Mouse (Mus musculus) forebrain, embryonic 16.5 days (tissue): Measurements from ENCODE around the gene Bhlhe41. TPM values are rescaled to one million over a fixed set of nuclear protein-coding genes. Genes with fewer than 3 reads are reported as not detected.

Source experiments
- ATAC-seq: fragments of 200-750 bp; cut with Nextera tagmentation; 2 replicates; pipeline ENCODE4 v1.8.0; 2017; ENCODE audit warnings: mild to moderate bottlenecking, moderate library complexity
- H3K27ac ChIP-seq: fragments of 300-500 bp; sonication (generic); 2 replicates; pipeline ENCODE4 v1.5.1; 2014; ENCODE audit warnings: low read length, control low read depth
- H3K27me3 ChIP-seq: fragments of 300-500 bp; sonication (generic); replicated peaks from 2 replicates; pipeline ENCODE4 v1.6.1; 2014; ENCODE audit warnings: low read length; ENCODE audit not compliant: control insufficient read depth, insufficient read depth
- H3K36me3 ChIP-seq: fragments of 300-500 bp; sonication (generic); 2 replicates; pipeline ENCODE4 v1.6.1; 2014; ENCODE audit not compliant: control insufficient read depth, insufficient read depth
- H3K4me1 ChIP-seq: fragments of 300-500 bp; sonication (generic); replicated peaks from 2 replicates; pipeline ENCODE4 v1.6.1; 2014; ENCODE audit warnings: low read length; ENCODE audit not compliant: control insufficient read depth, insufficient read depth
- H3K4me2 ChIP-seq: fragments of 300-500 bp; sonication (generic); 2 replicates; pipeline ENCODE4 v1.6.1; 2014; ENCODE audit warnings: mild to moderate bottlenecking, low read length, control low read depth
- H3K4me3 ChIP-seq: fragments of 300-500 bp; sonication (generic); replicated peaks from 2 replicates; pipeline ENCODE4 v1.5.1; 2014; ENCODE audit warnings: mild to moderate bottlenecking, low read length, control low read depth
- H3K9ac ChIP-seq: fragments of 300-500 bp; sonication (generic); replicated peaks from 2 replicates; pipeline ENCODE4 v1.6.1; 2014; ENCODE audit warnings: low read depth, low read length, control low read depth
- H3K9me3 ChIP-seq: fragments of 300-500 bp; sonication (generic); 2 replicates; pipeline ENCODE4 v1.6.1; 2016; ENCODE audit warnings: low read length; ENCODE audit not compliant: control insufficient read depth
- WGBS: fragments of 180-500 bp; shearing (Covaris S2); extraction: QIAGEN DNeasy Blood & Tissue Kit; methylation state at CpG from one replicate; pipeline ENCODE4 v1.1.7; 2014; 5-methylcytosine and 5-hydroxymethylcytosine counted together
- polyA plus RNA-seq: library from polyadenylated mRNA; unstranded; fragments of >200 nt; fragmentation: Nextera tagmentation; extraction: Ambion mirVana; gene quantifications from 2 replicates; pipeline ENCODE4 v1.2.1, GENCODE M21; 2015

The Bhlhe41 gene
- polyA plus RNA-seq, 1 experiment from 2014 or later = 4.5 TPM

DNA sequence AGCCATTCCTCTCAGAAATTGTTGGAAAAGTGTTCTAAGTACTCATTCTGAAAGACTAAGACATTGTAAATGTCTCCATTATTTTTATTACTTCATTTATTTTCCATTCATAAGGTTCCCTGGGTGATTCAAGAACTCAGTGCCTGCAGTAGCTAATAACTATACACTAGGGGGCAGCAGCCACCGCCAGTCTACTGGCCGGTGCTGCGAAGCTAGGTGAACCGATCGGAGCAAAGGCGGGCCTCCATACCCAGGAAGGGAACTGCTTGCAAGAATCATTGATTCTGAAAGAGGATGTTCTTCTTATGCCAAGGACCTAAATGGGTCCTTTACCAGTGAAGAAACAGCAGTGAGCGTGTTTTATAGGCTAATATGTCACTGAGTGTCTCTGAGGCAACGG lies 35.2 kb downstream of the Bhlhe41 start:
- H3K27me3 ChIP-seq = no peaks in the 10 kb centered on the region
- peak; percentile 66 for ATAC-seq
- H3K9ac ChIP-seq = no peak overlapping the region
- 14% methylated on average over 8 of the region's 8 CpGs for WGBS
- H3K27ac ChIP-seq = no peak overlapping the region
- no peaks in the 10 kb centered on the region for H3K36me3 ChIP-seq
- H3K4me1 ChIP-seq = peaks cover 9% of the 10 kb centered on the region
- no peaks in the 10 kb centered on the region for H3K9me3 ChIP-seq
- H3K4me2 ChIP-seq = no peak overlapping the region
- H3K4me3 ChIP-seq = no peak overlapping the region

DNA sequence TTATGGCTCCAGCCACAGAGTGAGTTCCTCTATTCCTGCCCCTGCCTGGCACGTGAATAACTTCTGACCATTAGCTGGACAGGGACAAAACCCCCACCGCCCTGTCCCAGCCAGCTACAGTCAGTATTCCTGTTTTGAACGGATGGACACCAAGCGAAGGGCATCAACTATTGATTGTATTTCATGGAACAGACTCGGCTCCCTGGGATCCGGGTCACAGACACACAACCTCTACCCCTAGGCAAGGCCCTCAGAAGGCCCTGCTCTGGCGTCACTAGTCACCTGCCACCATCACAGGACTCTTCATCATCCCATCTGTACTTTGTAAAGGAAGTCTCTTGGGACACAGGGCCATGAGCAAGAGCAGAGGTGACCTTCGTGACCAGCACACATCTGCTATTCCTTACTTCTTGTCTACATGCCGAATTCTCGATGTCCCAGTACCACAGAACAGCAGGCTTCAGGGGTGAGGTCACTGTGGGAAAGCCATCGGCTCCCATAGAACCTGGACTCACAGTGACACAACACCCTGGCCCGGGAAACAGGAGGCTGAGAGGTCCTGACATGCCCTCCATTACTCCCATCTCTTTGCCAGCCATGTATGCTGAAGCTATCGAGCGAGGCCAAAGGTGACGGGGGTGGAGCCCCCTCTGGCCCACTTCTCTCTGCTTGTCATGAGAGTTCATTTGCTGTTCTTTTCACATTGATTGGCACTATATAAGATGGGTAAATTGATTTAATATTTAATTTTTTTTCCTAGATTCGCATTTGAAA lies 36.1 kb downstream of the Bhlhe41 start:
- H3K9ac ChIP-seq = no peak overlapping the region
- no peak overlapping the region for H3K27ac ChIP-seq
- no peaks in the 10 kb centered on the region for H3K27me3 ChIP-seq
- H3K4me1 ChIP-seq = peaks cover 9% of the 10 kb centered on the region
- H3K4me3 ChIP-seq = no peak overlapping the region
- H3K4me2 ChIP-seq = no peak overlapping the region
- ATAC-seq = no peak
- H3K36me3 ChIP-seq = no peaks in the 10 kb centered on the region
- H3K9me3 ChIP-seq = no peaks in the 10 kb centered on the region
- WGBS = 84% methylated on average over 16 of the region's 16 CpGs

DNA sequence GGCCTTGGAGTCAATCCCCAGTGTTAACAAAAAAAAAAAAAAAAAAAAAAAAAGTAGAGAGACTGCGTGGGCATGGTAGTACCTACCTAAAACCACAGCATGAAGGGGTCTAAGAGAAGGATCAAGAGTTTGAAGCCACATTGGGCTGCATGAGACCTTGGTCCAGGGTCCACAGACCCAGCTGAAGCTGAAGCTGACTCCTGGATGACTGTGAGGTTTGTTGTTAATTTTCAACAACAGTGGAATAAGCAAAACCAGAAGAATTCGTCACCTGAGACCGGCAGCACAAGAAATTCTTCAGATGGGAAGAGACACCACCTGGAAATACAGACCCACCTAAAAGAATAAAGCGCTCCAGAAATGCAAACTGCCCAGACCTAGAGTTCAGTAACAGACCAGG lies 39.1 kb downstream of the Bhlhe41 start:
- Histone ChIP-seq H3K4me3 (no peak overlapping the region), H3K27me3 (no peaks in the 10 kb centered on the region), H3K4me1 (peaks cover 9% of the 10 kb centered on the region), H3K9me3 (no peaks in the 10 kb centered on the region), H3K9ac (no peak overlapping the region), H3K36me3 (no peaks in the 10 kb centered on the region), H3K4me2 (no peak overlapping the region), H3K27ac (no peak overlapping the region)
- ATAC-seq = no peak
- WGBS = 94% methylated on average over 4 of the region's 4 CpGs

DNA sequence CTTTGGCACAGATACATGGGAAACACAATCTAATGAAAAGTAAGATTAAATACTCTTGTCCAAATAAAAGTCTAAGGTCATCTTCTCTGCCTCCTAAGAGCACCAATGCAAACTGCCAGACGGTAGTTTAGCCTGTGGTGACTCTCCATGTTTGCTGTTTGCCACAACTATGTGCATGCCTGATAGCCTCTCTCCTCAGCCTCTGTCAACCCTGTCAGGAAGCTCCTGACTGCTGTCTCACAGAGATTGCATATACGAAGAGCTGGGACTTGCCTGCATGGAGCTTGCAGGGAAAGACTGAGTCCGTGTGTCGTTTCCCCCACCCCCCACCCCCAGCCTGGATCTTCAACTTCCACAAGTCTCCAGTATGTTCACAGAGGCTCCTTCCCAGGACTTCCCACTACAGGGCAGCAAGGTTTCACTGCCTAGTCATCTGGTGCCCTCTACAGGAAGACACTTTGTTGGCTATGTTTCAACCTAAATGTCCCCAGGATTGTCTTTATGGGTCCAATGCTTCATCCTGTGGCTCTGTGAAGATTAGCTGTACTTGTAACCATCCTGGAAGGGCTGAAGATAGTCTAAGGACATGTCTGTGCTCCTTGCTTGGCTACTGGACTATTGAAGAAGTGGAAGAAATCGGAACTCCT lies 41.6 kb downstream of the Bhlhe41 start:
- 0 out of 2 replicates have a peak, but pooled peaks have one; percentile 31 for ATAC-seq
- no peak overlapping the region for H3K9ac ChIP-seq
- no peak overlapping the region for H3K4me3 ChIP-seq
- no peak overlapping the region for H3K27ac ChIP-seq
- H3K4me1 ChIP-seq = no peaks in the 10 kb centered on the region
- no peak overlapping the region for H3K4me2 ChIP-seq
- no peaks in the 10 kb centered on the region for H3K27me3 ChIP-seq
- no peaks in the 10 kb centered on the region for H3K36me3 ChIP-seq
- 73% methylated on average over 5 of the region's 5 CpGs for WGBS
- H3K9me3 ChIP-seq = no peaks in the 10 kb centered on the region

DNA sequence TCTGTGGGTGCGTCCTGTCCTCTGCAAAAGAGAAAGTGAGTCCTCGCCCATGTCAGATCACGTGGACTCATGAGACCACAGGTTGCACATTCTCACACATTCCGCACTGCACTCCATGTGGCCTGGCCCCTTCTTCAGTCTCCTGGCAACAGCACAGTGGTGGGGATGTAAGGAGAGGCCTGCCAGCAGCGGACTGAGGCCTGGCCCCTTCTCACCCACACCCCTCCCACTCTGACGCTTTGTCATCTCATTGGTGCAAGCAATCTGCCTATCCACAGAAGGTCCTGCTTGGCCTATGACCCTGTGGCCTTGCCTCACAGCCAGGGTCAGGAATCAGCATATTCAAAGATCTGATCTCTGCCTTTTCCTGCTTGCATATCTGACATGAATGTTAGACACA lies 42.3 kb downstream of the Bhlhe41 start:
- no peaks in the 10 kb centered on the region for H3K4me1 ChIP-seq
- no peak overlapping the region for H3K4me2 ChIP-seq
- no peak overlapping the region for H3K27ac ChIP-seq
- no peak for ATAC-seq
- H3K36me3 ChIP-seq = no peaks in the 10 kb centered on the region
- H3K9ac ChIP-seq = no peak overlapping the region
- H3K4me3 ChIP-seq = no peak overlapping the region
- WGBS = 42% methylated on average over 6 of the region's 6 CpGs
- no peaks in the 10 kb centered on the region for H3K9me3 ChIP-seq
- no peaks in the 10 kb centered on the region for H3K27me3 ChIP-seq

DNA sequence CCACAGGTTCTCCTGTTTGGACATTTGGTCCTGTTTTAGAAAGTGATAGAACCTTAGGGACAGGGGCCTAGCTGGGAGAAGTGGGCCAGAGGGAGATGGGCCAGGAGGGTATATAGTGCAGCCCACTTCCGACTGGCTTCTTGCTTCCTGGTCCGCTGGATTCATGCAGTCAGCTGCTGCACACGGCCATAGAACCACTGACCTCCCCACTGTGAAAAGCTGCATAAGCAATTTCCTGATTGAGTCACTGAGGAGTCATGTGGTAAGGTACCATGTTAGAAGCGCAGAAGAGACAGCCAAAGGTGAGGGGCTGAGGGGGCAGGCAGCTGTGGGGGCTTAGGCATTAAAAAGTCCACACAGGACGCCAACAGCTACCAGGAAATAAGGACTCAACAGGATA lies 43.1 kb downstream of the Bhlhe41 start:
- Histone ChIP-seq H3K36me3 (no peaks in the 10 kb centered on the region), H3K4me3 (no peak overlapping the region), H3K27me3 (no peaks in the 10 kb centered on the region), H3K9ac (no peak overlapping the region), H3K27ac (no peak overlapping the region), H3K9me3 (no peaks in the 10 kb centered on the region), H3K4me2 (no peak overlapping the region), H3K4me1 (no peaks in the 10 kb centered on the region)
- WGBS = 81% methylated on average over 5 of the region's 5 CpGs
- ATAC-seq = no peak

DNA sequence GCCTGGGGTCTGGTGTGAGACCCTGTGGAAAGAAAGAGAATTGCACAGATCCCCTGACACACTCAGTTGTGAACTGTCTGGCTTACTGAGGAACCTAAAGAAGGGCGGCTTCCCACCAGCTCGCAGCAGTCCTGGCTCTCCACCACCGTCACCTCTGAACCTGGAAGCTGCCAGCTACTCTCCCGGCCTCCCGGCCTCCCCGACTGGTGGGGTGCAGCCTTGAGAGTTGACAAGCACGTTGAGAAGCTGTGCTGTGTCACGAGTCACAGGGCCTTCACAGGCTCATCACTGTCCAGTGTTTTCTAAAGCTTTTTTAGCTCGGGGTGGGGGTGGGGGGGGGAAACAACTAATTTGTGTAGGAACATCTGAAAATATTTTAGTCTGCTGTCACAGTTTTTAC lies 46.2 kb downstream of the Bhlhe41 start:
- Histone ChIP-seq H3K9ac (no peak overlapping the region), H3K36me3 (no peaks in the 10 kb centered on the region), H3K4me2 (no peak overlapping the region), H3K27me3 (no peaks in the 10 kb centered on the region), H3K9me3 (no peaks in the 10 kb centered on the region), H3K4me3 (no peak overlapping the region), H3K27ac (no peak overlapping the region), H3K4me1 (no peaks in the 10 kb centered on the region)
- 93% methylated on average over 9 of the region's 9 CpGs for WGBS
- no peak for ATAC-seq

DNA sequence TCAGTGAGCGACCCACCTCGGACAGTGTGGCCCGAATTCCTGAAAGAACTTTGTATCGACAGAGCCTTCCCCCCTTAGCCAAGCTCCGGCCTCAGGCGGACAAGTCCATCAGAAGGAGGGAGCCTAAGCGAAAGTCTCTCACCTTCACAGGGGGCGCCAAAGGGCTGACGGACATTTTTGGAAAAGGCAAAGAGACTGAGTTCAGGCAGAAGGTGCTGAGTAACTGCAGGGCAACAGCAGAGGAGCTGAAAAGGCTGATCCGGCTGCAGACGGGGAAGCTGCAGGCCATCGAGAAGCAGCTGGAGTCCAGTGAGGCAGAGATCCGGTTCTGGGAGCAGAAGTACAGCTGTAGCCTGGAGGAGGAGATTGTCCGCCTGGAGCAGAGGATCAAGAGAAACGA lies 50.2 kb downstream of the Bhlhe41 start:
- H3K9me3 ChIP-seq = no peaks in the 10 kb centered on the region
- no peaks in the 10 kb centered on the region for H3K4me1 ChIP-seq
- no peak overlapping the region for H3K4me3 ChIP-seq
- no peaks in the 10 kb centered on the region for H3K27me3 ChIP-seq
- no peak overlapping the region for H3K4me2 ChIP-seq
- no peak overlapping the region for H3K9ac ChIP-seq
- no peak for ATAC-seq
- 32% methylated on average over 15 of the region's 15 CpGs for WGBS
- no peak overlapping the region for H3K27ac ChIP-seq
- H3K36me3 ChIP-seq = no peaks in the 10 kb centered on the region

DNA sequence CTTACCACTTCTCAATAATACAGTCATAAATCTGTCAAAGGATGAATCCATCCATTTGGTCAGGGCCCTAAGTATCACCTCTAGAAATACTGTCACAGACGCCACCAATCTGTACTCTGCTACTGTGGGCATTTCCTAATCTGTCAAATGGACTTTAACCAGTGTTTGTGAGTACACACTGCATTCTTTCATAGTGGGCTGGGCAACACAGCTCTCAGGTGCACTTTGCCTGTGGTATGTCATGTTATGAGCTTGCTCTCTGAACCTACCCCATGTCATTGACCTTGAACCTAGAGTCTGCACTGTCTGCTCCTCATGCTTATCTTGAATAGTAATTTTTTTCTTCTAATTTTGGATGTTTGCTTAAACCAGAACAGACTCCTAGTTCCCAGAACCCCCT lies 54.2 kb downstream of the Bhlhe41 start:
- no peak overlapping the region for H3K4me3 ChIP-seq
- no peaks in the 10 kb centered on the region; the same call in 1 of the 2 replicates for H3K4me1 ChIP-seq
- ATAC-seq = no peak
- H3K27me3 ChIP-seq = no peaks in the 10 kb centered on the region
- 94% methylated on average over 1 of the region's 1 CpGs for WGBS
- no peak overlapping the region for H3K27ac ChIP-seq
- no peaks in the 10 kb centered on the region for H3K9me3 ChIP-seq
- no peak overlapping the region for H3K9ac ChIP-seq
- H3K4me2 ChIP-seq = no peak overlapping the region
- no peaks in the 10 kb centered on the region for H3K36me3 ChIP-seq
